Mouse (Mus musculus) embryonic fibroblast, embryonic 13.5 days (primary cell): Measurements from ENCODE around the gene Ngdn.

ENCODE experiments used
- CTCF ChIP-seq: IDR thresholded peaks from 2 replicates; pipeline ENCODE4 v1.5.1; 2011; ENCODE audit warnings: mild to moderate bottlenecking, control low read depth, low read length, moderate library complexity, borderline replicate concordance; ENCODE audit not compliant: insufficient read depth
- POLR2A ChIP-seq: IDR thresholded peaks from 2 replicates; pipeline ENCODE4 v1.6.1; 2011; ENCODE audit warnings: low read depth, mild to moderate bottlenecking, control low read depth, low read length, moderate library complexity

- TF ChIP-seq POLR2A (no peak), CTCF (no peak)
Observed at GRCm38 (mm10) chr14:55015767-55016111, 485 bp downstream of the Ngdn start.
